Mouse (Mus musculus) forebrain, embryonic 15.5 days (tissue): ENCODE data around the gene Adora3. TPM values are rescaled to one million over a fixed set of nuclear protein-coding genes. Genes with fewer than 3 reads are reported as not detected.

Source experiments
- ATAC-seq: fragments of 200-750 bp; cut with Nextera tagmentation; replicated peaks from 2 replicates; pipeline ENCODE4 v1.8.0; 2017; ENCODE audit warnings: mild to moderate bottlenecking, moderate TSS enrichment, moderate library complexity
- H3K27ac ChIP-seq: fragments of 300-500 bp; sonication (generic); replicated peaks from 2 replicates; pipeline ENCODE4 v1.5.1; 2015; ENCODE audit warnings: mild to moderate bottlenecking, inconsistent platforms
- H3K27me3 ChIP-seq: fragments of 300-500 bp; sonication (generic); 2 replicates; pipeline ENCODE4 v1.6.1; 2015; ENCODE audit warnings: inconsistent platforms
- H3K36me3 ChIP-seq: fragments of 300-500 bp; sonication (generic); 2 replicates; pipeline ENCODE4 v1.6.1; 2015; ENCODE audit warnings: mild to moderate bottlenecking, inconsistent platforms
- H3K4me1 ChIP-seq: fragments of 300-500 bp; sonication (generic); 2 replicates; pipeline ENCODE4 v1.6.1; 2015; ENCODE audit warnings: inconsistent platforms
- H3K4me2 ChIP-seq: fragments of 300-500 bp; sonication (generic); replicated peaks from 2 replicates; pipeline ENCODE4 v1.6.1; 2015; ENCODE audit warnings: mild to moderate bottlenecking, inconsistent platforms
- H3K4me3 ChIP-seq: fragments of 300-500 bp; sonication (generic); 2 replicates; pipeline ENCODE4 v1.5.1; 2015; ENCODE audit warnings: mild to moderate bottlenecking, inconsistent platforms
- H3K9ac ChIP-seq: fragments of 300-500 bp; sonication (generic); replicated peaks from 2 replicates; pipeline ENCODE4 v1.6.1; 2015; ENCODE audit warnings: mild to moderate bottlenecking, inconsistent platforms
- H3K9me3 ChIP-seq: fragments of 300-500 bp; sonication (generic); 2 replicates; pipeline ENCODE4 v1.6.1; 2016; ENCODE audit warnings: inconsistent platforms
- WGBS: fragments of 180-500 bp; shearing (Covaris S2); methylation state at CpG from one replicate; pipeline ENCODE4 v1.1.7; 2015; ENCODE audit warnings: mixed read lengths; 5-methylcytosine and 5-hydroxymethylcytosine counted together
- polyA plus RNA-seq: library from polyadenylated mRNA; unstranded; fragments of >200 nt; fragmentation: Nextera tagmentation; extraction: Ambion mirVana; gene quantifications from 2 replicates; pipeline ENCODE4 v1.2.1, GENCODE M21; 2015

Adora3 gene
- polyA plus RNA-seq, 1 experiment from 2014 or later, result 0.23 TPM

GRCm38 (mm10) chr3:105877919-105878318, 7.3 kb downstream of the Adora3 start:
- Histone ChIP-seq H3K36me3 (no peaks in the 10 kb centered on the region), H3K27me3 (no peaks in the 10 kb centered on the region), H3K9ac (no peak overlapping the region), H3K4me3 (no peak overlapping the region), H3K4me1 (no peaks in the 10 kb centered on the region), H3K4me2 (no peak overlapping the region), H3K9me3 (no peaks in the 10 kb centered on the region), H3K27ac (no peak overlapping the region)
- ATAC-seq, result no peak
- 88% methylated on average over 2 of the region's 2 CpGs for WGBS

- 92% methylated on average over 8 of the region's 8 CpGs for WGBS
- H3K9me3 ChIP-seq, result no peaks in the 10 kb centered on the region
These were observed 8.1 kb downstream of the Adora3 start for GRCm38 (mm10) chr3:105878751-105879150.

GRCm38 (mm10) chr3:105880419-105880818, 9.8 kb downstream of the Adora3 start:
- no peaks in the 10 kb centered on the region for H3K36me3 ChIP-seq
- WGBS, result 63% methylated on average over 3 of the region's 3 CpGs
- no peaks in the 10 kb centered on the region for H3K4me1 ChIP-seq

More at GRCm38 (mm10) chr3:105878751-105879150, 8.1 kb downstream of the Adora3 start:
- Histone ChIP-seq H3K4me3 (no peak overlapping the region), H3K27ac (no peak overlapping the region), H3K36me3 (no peaks in the 10 kb centered on the region), H3K9ac (no peak overlapping the region), H3K4me1 (no peaks in the 10 kb centered on the region), H3K4me2 (no peak overlapping the region), H3K27me3 (no peaks in the 10 kb centered on the region)
- ATAC-seq, result no peak

GRCm38 (mm10) chr3:105882105-105882504, 11.4 kb downstream of the Adora3 start:
- WGBS, result 93% methylated on average over 7 of the region's 7 CpGs
- Histone ChIP-seq H3K9me3 (no peaks in the 10 kb centered on the region), H3K4me1 (no peaks in the 10 kb centered on the region), H3K27ac (no peak overlapping the region), H3K9ac (no peak overlapping the region), H3K27me3 (no peaks in the 10 kb centered on the region), H3K4me3 (no peak overlapping the region), H3K36me3 (no peaks in the 10 kb centered on the region), H3K4me2 (no peak overlapping the region)
- no peak for ATAC-seq

More at GRCm38 (mm10) chr3:105880419-105880818, 9.8 kb downstream of the Adora3 start:
- H3K4me2 ChIP-seq, result no peak overlapping the region
- no peak overlapping the region for H3K4me3 ChIP-seq
- H3K9me3 ChIP-seq, result no peaks in the 10 kb centered on the region
- no peak for ATAC-seq
- no peaks in the 10 kb centered on the region for H3K27me3 ChIP-seq
- no peak overlapping the region for H3K27ac ChIP-seq
- H3K9ac ChIP-seq, result no peak overlapping the region

GRCm38 (mm10) chr3:105883111-105883510, 12.5 kb downstream of the Adora3 start:
- 90% methylated on average over 2 of the region's 2 CpGs for WGBS
- ATAC-seq, result no peak
- no peak overlapping the region for H3K27ac ChIP-seq
- no peaks in the 10 kb centered on the region for H3K27me3 ChIP-seq
- H3K4me2 ChIP-seq, result no peak overlapping the region
- H3K4me1 ChIP-seq, result no peaks in the 10 kb centered on the region
- H3K36me3 ChIP-seq, result no peaks in the 10 kb centered on the region
- H3K9me3 ChIP-seq, result no peaks in the 10 kb centered on the region
- H3K4me3 ChIP-seq, result no peak overlapping the region
- H3K9ac ChIP-seq, result no peak overlapping the region

- H3K4me1 ChIP-seq, result no peaks in the 10 kb centered on the region
- H3K9ac ChIP-seq, result no peak overlapping the region
- H3K36me3 ChIP-seq, result no peaks in the 10 kb centered on the region
- H3K4me2 ChIP-seq, result no peak overlapping the region
- H3K27me3 ChIP-seq, result no peaks in the 10 kb centered on the region
- H3K27ac ChIP-seq, result no peak overlapping the region
- no peak for ATAC-seq
- H3K4me3 ChIP-seq, result no peak overlapping the region
- WGBS, result 76% methylated on average over 3 of the region's 3 CpGs
- H3K9me3 ChIP-seq, result no peaks in the 10 kb centered on the region
These were observed 18.3 kb downstream of the Adora3 start for GRCm38 (mm10) chr3:105888961-105889360.

- no peak overlapping the region for H3K27ac ChIP-seq
- H3K9me3 ChIP-seq, result no peaks in the 10 kb centered on the region
- WGBS, result 73% methylated on average over 4 of the region's 4 CpGs
- no peaks in the 10 kb centered on the region for H3K36me3 ChIP-seq
- no peak for ATAC-seq
- no peak overlapping the region for H3K4me3 ChIP-seq
- no peak overlapping the region for H3K4me2 ChIP-seq
- no peak overlapping the region for H3K9ac ChIP-seq
- H3K4me1 ChIP-seq, result no peaks in the 10 kb centered on the region
- no peaks in the 10 kb centered on the region for H3K27me3 ChIP-seq
These were observed 19.6 kb downstream of the Adora3 start for GRCm38 (mm10) chr3:105890220-105890619.

GRCm38 (mm10) chr3:105891141-105891540, 20.5 kb downstream of the Adora3 start:
- Histone ChIP-seq H3K27ac (no peak overlapping the region), H3K4me2 (no peak overlapping the region), H3K27me3 (no peaks in the 10 kb centered on the region), H3K9me3 (no peaks in the 10 kb centered on the region), H3K4me1 (no peaks in the 10 kb centered on the region), H3K9ac (no peak overlapping the region), H3K4me3 (no peak overlapping the region), H3K36me3 (no peaks in the 10 kb centered on the region)
- WGBS, result 81% methylated on average over 3 of the region's 3 CpGs
- ATAC-seq, result no peak

- no peaks in the 10 kb centered on the region for H3K27me3 ChIP-seq
- H3K9ac ChIP-seq, result no peak overlapping the region
- no peak overlapping the region for H3K27ac ChIP-seq
- H3K9me3 ChIP-seq, result no peaks in the 10 kb centered on the region
- no peaks in the 10 kb centered on the region for H3K4me1 ChIP-seq
- no peaks in the 10 kb centered on the region for H3K36me3 ChIP-seq
- no peak for ATAC-seq
- no peak overlapping the region for H3K4me3 ChIP-seq
- 88% methylated on average over 10 of the region's 10 CpGs for WGBS
- H3K4me2 ChIP-seq, result no peak overlapping the region
These were observed 21.3 kb downstream of the Adora3 start for GRCm38 (mm10) chr3:105891760-105892571.

- no peak overlapping the region for H3K4me3 ChIP-seq
- no peaks in the 10 kb centered on the region for H3K36me3 ChIP-seq
- no peak overlapping the region for H3K4me2 ChIP-seq
- 89% methylated on average over 19 of the region's 19 CpGs for WGBS
- no peak overlapping the region for H3K27ac ChIP-seq
- H3K9ac ChIP-seq, result no peak overlapping the region
- no peaks in the 10 kb centered on the region for H3K9me3 ChIP-seq
- no peaks in the 10 kb centered on the region for H3K4me1 ChIP-seq
- ATAC-seq, result no peak
- no peaks in the 10 kb centered on the region for H3K27me3 ChIP-seq
These were observed 22.2 kb downstream of the Adora3 start for GRCm38 (mm10) chr3:105892572-105893495.

GRCm38 (mm10) chr3:105893941-105894391, 23.3 kb downstream of the Adora3 start:
- no peaks in the 10 kb centered on the region for H3K36me3 ChIP-seq
- H3K27ac ChIP-seq, result no peak overlapping the region
- no peak overlapping the region for H3K4me3 ChIP-seq
- no peak overlapping the region for H3K4me2 ChIP-seq
- H3K9me3 ChIP-seq, result no peaks in the 10 kb centered on the region
- ATAC-seq, result no peak
- WGBS, result 73% methylated on average over 6 of the region's 6 CpGs
- H3K27me3 ChIP-seq, result no peaks in the 10 kb centered on the region
- H3K4me1 ChIP-seq, result no peaks in the 10 kb centered on the region
- H3K9ac ChIP-seq, result no peak overlapping the region
